Mouse (Mus musculus): ENCODE measurements at regions not wholly inside any gene's neighbourhood (a gene's known extent, or its start where the extent isn't known, plus 50 kb on each side); places are given as distances from the start of the nearest gene placed in this dataset.
A peak's percentile ranks its signal among the peaks of the same experiment; 100 is the strongest.
"Not testable (repeated sequence)": the region's sequence is repeated elsewhere in the genome, so short reads cannot be mapped to it uniquely, and the experiment has no call there.

DNA sequence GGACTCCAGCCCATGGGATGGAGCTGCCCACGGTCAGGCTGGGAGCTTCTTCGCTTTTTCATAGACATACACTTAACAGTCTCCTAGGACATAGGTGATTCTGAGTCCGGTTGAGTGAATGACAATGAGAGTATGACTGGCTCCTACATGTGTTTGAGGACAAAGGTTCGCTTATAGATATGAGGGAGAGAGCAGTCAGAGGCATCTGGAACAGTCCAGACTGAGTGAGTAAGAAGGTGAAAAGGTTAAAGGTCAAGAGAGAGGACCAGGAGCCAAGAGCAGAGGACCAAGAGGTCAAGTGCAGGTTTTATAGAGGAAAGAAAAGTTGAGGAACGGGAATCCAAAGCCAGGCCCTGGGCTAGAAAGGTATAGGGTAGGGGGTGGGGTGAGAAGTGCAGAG, 68.7 kb upstream of the Tbl1xr1 start:
- DNase-seq, result no peak
- intact Hi-C loops (cut with DNase I), result loop anchor here (5.0 kb wide), 1 partner anchor 65 kb away; no protein-coding TSS in a partner anchor

DNA sequence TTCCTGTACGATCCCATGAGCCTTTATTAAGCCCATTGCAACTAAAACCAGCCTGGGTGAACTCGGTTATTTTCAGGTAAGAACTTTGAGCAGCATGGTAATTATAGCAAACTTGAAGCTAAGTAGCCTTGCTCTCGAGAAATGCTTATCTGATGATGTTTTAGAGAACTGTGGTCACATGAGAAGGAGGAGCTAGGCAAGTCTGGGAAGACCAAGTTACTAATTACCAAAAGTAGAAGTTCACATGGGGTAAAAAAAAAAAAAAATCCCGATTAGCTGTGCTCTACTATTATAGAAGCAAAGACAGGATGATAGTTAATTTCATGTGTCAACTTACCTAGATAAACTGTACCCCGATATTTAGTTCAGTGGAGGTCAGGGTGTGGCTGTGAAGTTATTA, 68.0 kb upstream of the Tbl1xr1 start:
- intact Hi-C loops (cut with DNase I), result loop anchor here (5.0 kb wide), 1 partner anchor 64 kb away; no protein-coding TSS in a partner anchor
- no peak for DNase-seq

DNA sequence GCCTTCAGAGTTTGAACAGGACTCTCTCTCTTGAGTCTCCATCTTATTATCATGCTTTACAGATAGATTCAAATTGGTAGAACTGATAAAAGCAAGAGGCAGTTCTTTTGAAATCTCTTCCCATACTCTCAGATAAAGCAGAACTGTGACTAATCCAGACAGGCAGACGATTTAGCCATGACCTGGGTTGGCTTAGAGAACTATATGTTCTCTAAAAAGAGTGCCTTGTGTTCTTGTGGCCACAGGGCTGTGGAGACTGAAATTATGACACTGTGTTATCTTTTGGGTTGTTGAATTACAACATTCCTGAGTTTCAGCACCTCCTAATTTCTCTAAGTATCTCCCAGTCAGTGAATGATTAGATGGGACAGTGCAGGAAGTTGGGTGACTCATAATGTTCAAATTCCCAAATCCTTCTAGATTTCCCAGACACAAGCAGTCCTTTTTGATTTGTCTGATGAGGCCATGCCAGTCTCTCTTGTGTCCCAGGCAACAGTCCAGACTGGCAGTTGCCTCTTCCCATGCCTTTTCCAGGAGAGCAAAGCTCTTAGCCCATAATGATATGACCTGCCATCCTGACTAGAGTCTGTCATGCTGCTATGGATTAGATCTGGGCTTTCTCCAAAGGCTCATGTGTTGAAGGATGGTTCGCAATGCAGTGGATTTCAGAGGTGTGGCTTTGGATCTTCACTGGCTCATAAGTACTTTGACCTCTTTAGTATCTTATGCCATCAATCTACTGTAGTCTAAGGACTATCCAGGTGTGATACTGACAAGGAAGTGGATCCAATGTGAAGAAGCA, 66.4 kb upstream of the Tbl1xr1 start:
- intact Hi-C loops (cut with DNase I), result loop anchor here (5.0 kb wide), 1 partner anchor 62 kb away; no protein-coding TSS in a partner anchor
- peak in 1 of 2 experiments; percentile 31 for DNase-seq

DNA sequence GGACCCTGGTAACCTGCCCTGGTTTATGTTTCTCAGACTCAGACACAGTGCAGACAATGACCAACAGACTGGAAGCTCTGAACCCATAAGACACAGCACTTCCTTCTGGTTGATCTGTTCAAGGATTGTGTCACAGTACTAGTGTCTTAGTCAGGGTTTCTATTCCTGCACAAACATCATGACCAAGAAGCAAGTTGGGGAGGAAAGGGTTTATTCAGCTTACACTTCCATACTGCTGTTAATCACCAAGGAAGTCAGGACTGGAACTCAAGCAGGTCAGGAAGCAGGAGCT, 65.8 kb upstream of the Tbl1xr1 start:
- DNase-seq; intact Hi-C loops (cut with DNase I): not testable (repeated sequence)

DNA sequence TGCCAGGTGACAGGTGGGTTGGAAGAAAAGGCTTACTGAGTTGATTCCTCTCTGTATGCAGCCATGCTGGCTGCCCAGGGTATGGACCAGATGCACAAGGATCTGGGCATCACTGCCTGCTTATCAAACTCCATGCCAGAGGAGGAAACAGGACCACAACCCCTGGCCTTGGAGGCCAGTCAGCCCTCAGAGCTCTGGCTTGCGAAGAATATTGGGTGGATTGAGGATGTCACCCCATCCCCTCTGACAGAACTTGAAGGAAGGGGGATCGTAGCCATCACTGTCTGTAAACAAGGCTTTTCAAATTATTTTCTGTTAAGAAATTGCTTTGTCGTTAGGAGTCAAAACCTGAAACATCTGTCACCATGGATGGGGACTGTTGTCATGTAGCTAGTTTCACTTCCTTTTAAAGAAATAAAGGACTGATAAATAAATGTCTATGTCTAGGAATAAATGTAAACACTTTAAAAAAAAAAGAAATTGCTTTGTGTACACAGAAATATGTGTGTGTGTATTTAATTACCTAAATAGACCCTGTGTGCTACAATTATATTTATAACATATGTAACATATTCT, 55.0 kb upstream of the Tbl1xr1 start:
- intact Hi-C loops (cut with DNase I), result no loop called here
- DNase-seq, result no peak

DNA sequence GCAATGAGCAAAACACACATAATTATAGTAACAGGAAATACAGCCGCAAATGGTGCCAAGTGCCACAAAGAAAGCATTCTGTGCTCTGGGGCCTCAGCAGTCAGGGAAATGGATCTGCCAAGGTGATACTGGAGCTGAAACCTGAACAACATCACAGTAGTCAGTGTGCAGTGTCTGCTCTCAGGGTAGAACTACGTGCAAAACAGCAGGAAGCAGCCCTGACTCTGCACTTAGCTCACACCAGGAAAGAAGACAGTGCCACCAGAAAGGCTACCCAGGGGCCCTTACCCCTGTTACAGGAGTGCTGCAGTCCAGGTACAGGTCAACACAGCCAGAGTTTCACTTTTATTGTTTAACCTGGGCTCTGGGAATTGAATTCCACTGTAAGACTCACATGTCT, 54.0 kb upstream of the Tbl1xr1 start:
- no peak for DNase-seq
- intact Hi-C loops (cut with DNase I), result no loop called here

DNA sequence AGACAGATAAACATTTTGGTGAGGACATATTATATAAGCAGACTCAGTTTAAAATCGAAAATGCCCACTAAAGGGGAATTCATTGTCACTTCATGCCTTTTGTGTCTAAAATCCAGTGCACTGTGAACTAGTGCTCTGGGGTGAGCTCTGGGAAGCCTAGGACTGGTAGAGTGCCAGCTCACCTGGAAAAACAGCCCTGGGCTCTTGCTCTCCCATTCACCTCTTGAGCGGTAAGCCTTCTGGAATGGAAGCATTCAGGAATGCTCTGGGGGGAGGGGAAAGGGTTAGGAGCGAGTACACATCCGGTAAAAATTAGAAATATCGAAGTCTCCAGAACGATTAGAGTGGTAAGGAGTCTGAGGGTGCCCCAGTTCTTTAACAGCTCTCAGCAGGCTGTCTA, 53.4 kb upstream of the Tbl1xr1 start:
- intact Hi-C loops (cut with DNase I), result no loop called here
- DNase-seq, result no peak

DNA sequence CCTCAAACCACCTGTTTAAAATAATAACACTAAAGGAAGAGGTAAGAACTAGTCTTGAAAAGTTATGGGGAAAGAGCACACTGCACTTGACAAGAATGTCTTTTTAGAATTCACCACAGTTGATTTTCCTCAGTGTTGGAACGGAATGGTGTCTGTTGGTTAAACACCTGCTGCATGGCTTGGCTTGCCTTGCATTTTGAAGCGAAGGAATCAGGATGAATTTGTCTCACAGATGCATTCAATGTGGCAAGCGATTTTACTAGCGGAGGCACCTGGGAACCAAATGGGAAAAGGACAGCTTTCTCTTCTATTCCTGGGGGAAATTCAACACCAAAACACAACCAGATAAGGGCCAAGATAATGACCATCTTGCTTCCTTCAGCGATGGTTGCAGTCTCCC, 52.9 kb upstream of the Tbl1xr1 start:
- intact Hi-C loops (cut with DNase I), result no loop called here
- no peak for DNase-seq

DNA sequence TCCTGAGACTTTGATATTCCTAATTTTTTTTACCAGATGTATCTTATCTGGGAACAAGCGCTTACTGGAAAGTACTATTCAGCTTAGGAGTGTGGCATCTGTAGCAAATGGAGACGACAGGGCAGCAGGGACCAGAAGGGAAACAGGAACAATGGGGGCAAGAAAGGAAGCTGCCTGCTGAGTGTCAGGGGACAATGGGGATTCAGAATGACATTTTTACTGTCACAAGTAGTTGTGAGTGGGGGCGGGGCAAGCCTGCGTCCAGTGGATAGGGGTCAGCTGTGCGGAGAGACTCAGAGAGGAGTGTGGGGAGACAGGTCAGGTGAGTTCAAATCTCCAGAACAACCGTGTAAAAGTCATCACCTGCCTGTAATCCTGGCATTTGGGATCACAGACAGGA, 52.3 kb upstream of the Tbl1xr1 start:
- peak in 1 of 2 experiments; percentile 8 for DNase-seq

DNA sequence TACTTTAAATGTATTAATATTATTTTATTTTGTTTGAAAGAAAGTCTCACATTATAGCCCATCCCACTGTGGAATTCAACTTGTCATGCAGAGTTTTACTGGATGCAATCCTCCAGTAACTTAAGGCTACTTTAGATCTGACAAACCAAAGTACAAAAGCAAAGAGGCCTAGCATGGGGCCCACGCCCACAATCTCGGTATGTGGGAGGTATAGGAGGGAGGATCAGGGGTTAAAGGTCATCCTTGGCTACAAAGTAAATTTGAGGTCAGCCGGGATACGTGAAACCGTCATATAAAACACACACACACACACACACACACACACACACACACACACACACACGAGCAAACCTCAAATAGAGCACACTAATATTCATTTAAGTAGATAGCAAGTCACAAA, 51.3 kb upstream of the Tbl1xr1 start:
- intact Hi-C loops (cut with DNase I), result loop anchor here (1.0 kb wide), 1 partner anchor 8 kb away; no protein-coding TSS in a partner anchor

More for the DNA sequence above, 52.3 kb upstream of the Tbl1xr1 start:
- intact Hi-C loops (cut with DNase I), result no loop called here

DNA sequence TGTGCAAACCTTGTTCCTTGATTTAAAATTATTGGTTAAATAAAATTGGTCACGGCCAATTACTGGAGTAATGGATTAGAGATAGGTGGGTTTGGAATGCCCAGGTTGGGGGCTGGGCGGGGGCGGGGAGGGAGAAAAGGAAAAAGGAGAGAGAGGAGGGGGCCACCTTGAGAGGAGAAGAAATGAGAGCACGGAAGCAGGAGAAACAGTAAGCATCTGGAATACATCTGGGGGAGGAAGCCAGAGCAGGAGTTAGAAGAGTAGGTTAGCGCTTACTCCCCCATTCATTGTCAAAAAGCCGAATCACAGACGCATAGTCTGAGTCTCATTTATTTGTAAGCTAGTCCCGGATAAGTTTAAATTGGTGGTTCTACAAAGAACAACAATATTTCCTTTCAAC, 50.8 kb upstream of the Tbl1xr1 start:
- intact Hi-C loops (cut with DNase I), result loop anchor here (1.0 kb wide), 1 partner anchor 8 kb away; no protein-coding TSS in a partner anchor
- no peak for DNase-seq

More for the DNA sequence above, 51.3 kb upstream of the Tbl1xr1 start:
- no peak for DNase-seq
